Mouse (Mus musculus): ENCODE measurements around the gene Ttc41.

DNA sequence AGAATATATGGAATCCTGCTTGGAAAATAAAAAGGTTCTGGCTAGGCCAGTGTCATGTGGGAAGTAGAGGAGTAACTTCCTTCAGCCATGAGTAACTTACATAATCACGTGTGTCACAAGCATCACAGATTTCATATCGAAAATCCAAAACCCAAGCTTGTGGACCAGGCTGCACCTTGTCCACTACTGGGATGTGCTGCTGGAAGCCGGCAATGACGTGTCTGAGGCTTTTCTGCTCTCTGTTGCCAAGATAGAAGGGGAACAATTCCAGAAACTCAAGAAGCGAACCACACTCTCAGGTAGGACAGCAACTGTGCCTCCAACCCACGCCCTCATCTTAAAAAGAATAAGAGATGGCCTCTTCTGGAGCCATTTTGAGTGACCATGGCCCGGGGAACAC lies 38.7 kb downstream of the Ttc41 start:
- TF ChIP-seq CTCF (IDR thresholded peaks at IDR 0.05; ENCODE audit: low read depth) (no peak), EP300 (IDR thresholded peaks at IDR 0.05; ENCODE audit: low read depth) (no peak)
